Mouse (Mus musculus): Measurements from ENCODE around the gene Radil.

GRCm38 (mm10) chr5:142518973-142519372, 31.9 kb downstream of the Radil start:
- TF ChIP-seq POLR2A (IDR thresholded peaks at IDR 0.05; ENCODE audit: low read depth, low read length) (no peak), CTCF (IDR thresholded peaks at IDR 0.05; ENCODE audit: extremely low read depth, insufficient read length, insufficient replicate concordance, low read depth, low read length) (no peak)
